Mouse (Mus musculus): Measurements from ENCODE around the gene Gm9745.
"Not testable (repeated sequence)": the region's sequence is repeated elsewhere in the genome, so short reads cannot be mapped to it uniquely, and the experiment has no call there.

Gene Gm9745

GRCm38 (mm10) chr13:8913890-8914289, 34.1 kb downstream of the Gm9745 start:
- DNase-seq (ENCODE audit: low read depth, low spot score): not testable (repeated sequence)

GRCm38 (mm10) chr13:8905986-8906385, 42.0 kb downstream of the Gm9745 start:
- DNase-seq (ENCODE audit: low read depth, low spot score): not testable (repeated sequence)

Data from CD4-positive helper T cell, adult 2 months (primary cell).